Mouse (Mus musculus) spleen, adult 10 weeks (tissue): ENCODE data around the gene Arl10. TPM values are rescaled to one million over a fixed set of nuclear protein-coding genes. Genes with fewer than 3 reads are reported as not detected.

ENCODE experiments used
- polyA plus RNA-seq: library from polyadenylated mRNA; stranded (reverse); fragments of 350-450 nt; fragmentation: Illumina TruSeq; extraction: RNeasy Lipid Tissue Mini Kit (QIAGEN cat#74804); gene quantifications from one replicate; pipeline ENCODE4 v1.2.3, GENCODE M21; 2015; ENCODE audit warnings: low replicate concordance; ENCODE audit not compliant: insufficient read depth

The Arl10 gene
- polyA plus RNA-seq: 21.0 TPM

DNA sequence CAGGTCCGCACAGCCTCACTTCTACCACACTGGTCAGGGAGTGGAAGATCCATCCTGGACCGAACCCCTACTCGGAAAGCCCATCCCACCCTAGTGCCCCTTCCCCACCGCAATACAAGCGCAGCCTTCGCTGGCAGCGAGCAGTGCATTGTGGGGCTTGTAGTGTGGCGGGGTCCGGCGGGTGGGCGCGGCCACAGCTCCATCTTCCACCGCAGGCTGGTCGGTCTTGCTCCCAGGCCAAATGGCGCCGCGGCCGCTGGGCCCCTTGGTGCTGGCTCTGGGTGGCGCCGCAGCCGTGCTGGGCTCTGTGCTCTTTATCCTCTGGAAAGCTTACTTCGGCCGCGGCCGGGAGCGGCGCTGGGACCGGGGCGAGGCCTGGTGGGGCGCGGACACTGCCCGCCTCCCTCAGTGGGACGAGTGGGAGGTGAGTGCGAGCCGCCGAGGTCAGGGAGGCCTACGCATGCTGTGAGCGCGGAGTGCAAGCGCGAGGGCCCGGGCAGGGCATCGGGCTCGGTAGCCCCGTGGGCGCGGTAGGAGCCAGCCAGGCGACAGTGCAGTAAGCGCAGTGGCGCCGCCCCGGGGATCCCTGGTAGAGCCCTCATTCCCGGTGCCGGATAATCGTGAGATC lies at the start of gene Arl10:
Gene Arl10 (plus strand): TSS at position 162 of the 628 bp plus-strand sequence.

DNA sequence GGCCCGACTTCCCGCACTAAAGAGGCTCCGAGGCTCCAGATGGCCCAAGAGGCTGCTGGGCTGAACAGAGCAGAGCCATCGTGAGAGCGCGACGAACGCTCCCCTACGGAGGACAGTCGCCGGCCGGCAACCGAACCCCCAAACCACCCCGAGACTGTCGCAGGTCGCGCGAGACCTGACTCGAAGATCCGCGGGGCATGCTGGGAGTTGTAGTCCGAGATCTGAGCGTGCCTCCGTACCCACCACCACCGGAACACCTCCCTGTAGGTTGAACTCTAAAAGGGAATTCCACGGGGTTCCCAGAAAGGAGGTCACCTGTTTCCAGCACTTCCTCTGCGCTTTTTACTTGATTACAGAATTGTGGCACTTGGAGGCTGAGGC lies 9.6 kb upstream of the Arl10 start, which contains the start of gene 4833439L19Rik:
Gene 4833439L19Rik (minus strand): TSS at position 235 of the 381 bp plus-strand sequence.

GRCm38 (mm10) chr13:54589996-54590951 lies 15.5 kb downstream of the Arl10 start, which contains the start of the genes Nop16 and Higd2a:
Gene Nop16 (minus strand): TSS chr13:54590090.
Gene Higd2a (plus strand): TSS chr13:54590207.

GRCm38 (mm10) chr13:54610972-54611754 lies 36.3 kb downstream of the Arl10 start, which contains the start of gene Cltb:
Gene Cltb (minus strand): TSS chr13:54611344.

DNA sequence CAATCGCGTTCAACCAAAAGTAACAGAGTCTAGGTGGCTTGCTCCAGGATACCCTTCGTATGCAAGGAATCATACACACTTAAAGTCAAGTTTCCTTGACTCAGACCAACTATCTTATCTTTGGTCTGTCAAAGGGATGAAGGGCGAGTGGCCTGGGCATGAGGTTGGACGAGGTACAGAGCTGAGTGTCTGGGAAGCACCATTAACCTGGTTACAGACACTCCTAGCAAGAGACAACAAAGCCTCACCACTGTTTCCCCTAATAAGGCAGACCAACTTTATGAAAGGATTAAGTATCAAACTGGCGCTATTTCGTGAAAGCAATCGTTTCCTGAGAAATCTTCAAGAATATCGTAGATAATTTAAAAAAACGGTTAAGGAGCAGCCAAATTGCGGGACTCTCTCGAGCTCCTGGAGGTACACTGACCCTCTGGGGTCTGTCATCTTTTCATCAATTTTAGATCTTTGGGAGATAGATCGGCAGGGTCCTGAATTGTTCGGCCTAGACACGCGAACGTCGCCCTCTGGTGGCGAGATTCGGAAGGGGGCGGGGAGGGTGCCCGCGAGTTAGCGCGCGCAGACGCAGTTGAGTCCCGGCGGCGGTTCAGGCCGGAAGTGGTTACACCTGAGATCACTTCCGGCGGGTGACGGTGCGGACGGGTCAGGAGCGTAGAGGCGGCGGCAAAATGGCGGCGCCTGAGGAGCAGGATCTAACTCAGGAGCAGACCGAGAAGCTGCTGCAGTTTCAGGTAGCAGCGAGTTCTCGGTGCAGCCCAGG lies 46.5 kb downstream of the Arl10 start, which contains the start of gene Faf2:
Gene Faf2 (plus strand): TSS at position 630 of the 778 bp plus-strand sequence.

Other genes with a start within 250 kb of the Arl10 start
- gene Cplx2, start 203.7 kb upstream of the Arl10 start, polyA plus RNA-seq: 3.6 TPM
- gene Thoc3, start 106.2 kb upstream of the Arl10 start, polyA plus RNA-seq: 21.1 TPM
- gene Simc1, start 71.2 kb upstream of the Arl10 start, polyA plus RNA-seq: 15.6 TPM
- gene 4833439L19Rik, start 9.6 kb upstream of the Arl10 start, polyA plus RNA-seq: 59.6 TPM
- gene Nop16, start 15.1 kb downstream of the Arl10 start, polyA plus RNA-seq: 28.3 TPM
- gene Higd2a, start 15.2 kb downstream of the Arl10 start, polyA plus RNA-seq: 70.3 TPM
- gene Cltb, start 36.3 kb downstream of the Arl10 start, polyA plus RNA-seq: 12.0 TPM
- 56.9 TPM for gene Faf2, start 46.8 kb downstream of the Arl10 start, polyA plus RNA-seq
- gene Rnf44, start 118.9 kb downstream of the Arl10 start, polyA plus RNA-seq: 47.1 TPM
- gene Cdhr2, start 126.4 kb downstream of the Arl10 start, polyA plus RNA-seq: not detected
- not detected for gene Gprin1, start 174.9 kb downstream of the Arl10 start, polyA plus RNA-seq
- gene Sncb, start 191.6 kb downstream of the Arl10 start, polyA plus RNA-seq: not detected
- not detected for gene Eif4e1b, start 209.0 kb downstream of the Arl10 start, polyA plus RNA-seq
- 10.8 TPM for gene Tspan17, start 214.4 kb downstream of the Arl10 start, polyA plus RNA-seq